Mouse (Mus musculus): ENCODE measurements around the gene Piezo1.
"Not testable (repeated sequence)": the region's sequence is repeated elsewhere in the genome, so short reads cannot be mapped to it uniquely, and the experiment has no call there.

The Piezo1 gene

DNA sequence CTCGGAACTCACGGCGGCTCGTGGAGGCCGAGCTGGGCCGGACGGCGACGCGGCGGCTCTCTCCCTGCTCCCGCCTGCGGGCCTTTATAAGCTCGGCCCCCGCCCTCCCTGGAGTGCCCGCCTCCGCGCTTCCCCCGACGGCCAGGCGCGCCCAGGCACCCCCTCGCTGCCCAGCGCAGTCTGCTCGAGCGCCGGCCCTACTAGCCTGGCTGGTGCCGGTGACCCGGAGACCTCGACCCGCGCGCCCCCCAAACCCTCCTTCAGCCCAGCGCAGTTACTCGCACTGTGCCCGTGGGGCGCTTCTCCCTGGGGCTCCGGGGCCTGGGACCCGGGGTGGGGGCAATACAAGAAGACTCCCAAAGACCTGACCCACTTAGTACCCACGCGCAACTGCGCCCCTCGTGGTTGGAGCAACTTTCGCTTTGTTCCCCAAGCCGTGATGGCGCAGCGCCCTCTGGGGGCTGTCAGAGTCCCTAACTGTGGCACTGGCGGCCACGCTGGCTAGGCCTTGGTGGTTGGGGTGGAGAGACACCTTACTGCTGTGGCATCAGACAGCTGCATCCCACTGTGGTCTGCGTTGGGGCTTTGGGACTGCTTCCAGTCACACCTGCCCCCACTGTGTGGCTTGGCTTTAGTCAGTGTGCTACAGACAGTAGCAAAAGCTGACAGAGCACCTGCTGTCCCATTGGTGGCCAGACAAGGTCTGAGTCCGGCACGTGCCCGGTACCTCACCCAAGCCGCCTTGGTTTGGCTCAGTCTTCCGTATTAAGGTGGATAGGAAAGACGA, at the start of gene Piezo1:
Gene Piezo1 (minus strand): TSS at position 65 of the 787 bp plus-strand sequence.
- DNase-seq (ENCODE audit: low spot score in 2 of 2), result peak in 1 of 2 experiments; percentile 82

DNA sequence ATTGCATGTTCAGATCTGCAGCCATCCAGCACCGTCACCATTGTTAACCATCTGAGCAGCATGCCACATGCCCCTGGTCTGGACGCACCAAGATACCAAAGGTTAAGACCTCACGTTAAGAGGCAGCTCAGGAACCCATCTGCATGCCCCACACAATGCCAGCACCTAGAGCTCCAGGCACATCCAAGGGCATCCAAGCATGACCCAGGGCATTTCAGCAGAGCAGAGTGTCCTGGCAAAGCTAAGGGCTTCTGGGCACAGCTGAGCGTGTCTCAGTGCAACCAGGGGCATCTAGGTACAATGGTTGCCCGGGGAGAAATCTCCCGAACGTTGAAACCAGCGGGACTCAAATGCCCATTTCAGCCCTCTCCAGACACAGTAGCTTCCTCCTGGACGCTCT, 49.5 kb upstream of the Piezo1 start:
- no peak for DNase-seq (ENCODE audit: low spot score in 2 of 2)

GRCm38 (mm10) chr8:122596031-122596430, 44.9 kb upstream of the Piezo1 start:
- no peak for DNase-seq (ENCODE audit: low spot score in 2 of 2)

DNA sequence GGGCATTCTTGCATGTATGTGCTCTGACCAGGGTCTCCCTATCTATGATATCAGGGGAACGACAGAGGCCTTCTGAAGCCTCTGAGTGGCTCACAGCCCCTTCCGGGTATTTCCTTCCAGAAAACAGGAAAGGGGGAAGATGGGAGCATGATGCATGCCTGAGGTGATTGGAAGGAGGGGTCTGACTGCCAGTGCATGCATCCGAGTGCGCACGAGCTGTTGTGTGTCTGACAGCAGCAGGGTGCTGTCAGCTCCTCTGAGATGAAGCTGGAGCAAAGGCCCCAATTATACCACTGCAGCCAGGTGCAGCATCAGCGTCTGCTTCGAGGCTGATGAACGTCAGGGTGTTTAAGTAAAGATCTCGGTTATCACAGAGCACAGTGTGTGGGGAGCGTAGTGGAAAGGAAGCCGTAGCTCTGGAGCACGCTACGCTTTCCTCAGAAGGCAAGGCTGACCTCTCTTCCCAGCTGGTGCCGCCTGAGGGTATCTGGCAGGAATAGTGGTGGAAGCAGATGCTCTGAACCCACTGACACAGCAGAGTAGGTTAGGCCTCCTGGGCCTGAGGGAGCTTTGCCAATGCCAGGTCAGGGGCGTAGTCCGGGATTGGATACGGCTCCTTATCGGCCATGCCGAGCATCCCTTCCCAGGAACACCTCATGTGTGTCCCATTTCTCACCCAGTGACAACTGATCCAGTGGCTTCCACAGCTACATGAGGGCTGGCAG, 42.8 kb upstream of the Piezo1 start:
- DNase-seq (ENCODE audit: low spot score in 2 of 2), result no peak

DNA sequence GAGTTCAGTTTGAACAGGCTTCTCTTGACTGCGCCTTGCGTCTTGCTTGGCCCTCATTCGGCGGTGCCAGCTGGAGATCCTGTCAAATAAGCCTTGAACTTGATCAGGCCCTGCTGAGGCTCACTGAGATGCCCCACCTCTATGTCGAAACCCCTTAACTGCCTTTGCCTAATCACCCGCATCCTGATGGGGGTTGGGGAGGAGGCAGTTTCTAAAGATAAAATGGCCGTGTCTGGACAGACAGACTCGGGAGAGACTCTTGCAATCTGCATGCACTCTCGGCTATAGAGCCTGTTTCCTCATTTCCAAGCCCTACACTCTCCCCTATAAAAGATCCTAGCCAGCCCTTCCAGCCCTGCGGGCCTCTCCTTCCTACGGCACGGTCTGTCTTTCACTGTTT, 42.1 kb upstream of the Piezo1 start:
- no peak for DNase-seq (ENCODE audit: low spot score in 2 of 2)

DNA sequence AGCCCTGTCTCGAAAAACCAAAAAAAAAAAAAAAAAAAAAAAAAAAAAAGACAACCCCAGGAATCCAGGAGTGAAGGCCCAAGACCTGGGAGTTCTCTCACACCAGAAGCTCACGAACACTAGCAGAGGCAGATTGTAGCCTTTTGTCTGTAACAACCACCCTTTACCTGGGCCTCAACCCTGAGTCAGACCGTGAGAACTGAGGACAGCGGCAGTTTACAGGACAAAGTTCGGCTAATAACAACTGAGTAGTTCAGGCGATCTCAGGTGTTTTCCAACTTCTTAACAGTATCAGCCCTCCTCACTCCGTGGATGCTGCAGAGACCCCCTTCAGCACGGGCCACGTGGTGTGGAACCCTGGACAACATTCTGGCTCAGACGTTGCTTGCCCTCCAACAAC, 35.6 kb upstream of the Piezo1 start:
- no peak for DNase-seq (ENCODE audit: low spot score in 2 of 2)

DNA sequence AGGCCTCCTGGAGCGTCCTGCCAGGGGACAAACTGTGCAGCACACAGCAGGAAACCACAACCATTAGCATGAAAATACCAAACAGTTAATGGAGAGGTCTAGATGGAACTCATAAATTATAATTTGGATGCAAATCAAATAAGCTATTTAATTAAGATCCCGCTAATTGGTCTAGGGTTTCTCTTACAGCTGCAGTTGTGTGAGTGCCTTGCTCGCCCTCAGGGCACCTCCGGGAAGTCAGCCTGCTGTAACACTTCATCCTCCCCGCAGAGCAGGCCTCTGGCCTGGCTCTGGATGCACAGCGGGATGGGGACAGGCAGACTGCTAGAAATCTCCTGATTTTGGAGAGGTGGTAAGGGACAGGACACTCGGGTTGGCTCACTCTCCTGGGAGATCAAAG, 35.0 kb upstream of the Piezo1 start:
- DNase-seq (ENCODE audit: low spot score in 2 of 2), result no peak

DNA sequence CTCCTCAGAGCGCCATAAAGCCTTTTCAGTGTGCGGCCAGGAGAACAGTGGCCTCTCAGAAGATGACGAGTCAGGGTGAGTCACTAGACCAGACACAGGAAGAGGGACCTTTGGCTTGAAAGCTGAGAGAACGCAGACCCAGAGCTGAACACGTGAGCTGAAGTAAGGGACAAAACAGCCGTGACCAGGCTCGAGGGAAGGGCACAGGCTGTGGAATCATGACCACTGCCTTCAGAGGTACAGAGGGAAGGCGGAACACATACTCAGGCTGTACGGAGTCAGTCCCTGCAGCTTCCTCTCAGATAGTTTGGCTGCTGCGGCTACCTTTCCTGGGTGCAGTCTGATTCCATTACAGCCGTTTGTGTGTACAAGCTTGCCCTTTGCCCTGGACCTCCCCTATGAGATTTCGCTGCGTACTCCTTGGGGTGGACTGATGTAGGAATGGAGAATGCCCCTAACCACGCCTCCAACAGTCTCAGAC, 34.3 kb upstream of the Piezo1 start:
- no peak for DNase-seq (ENCODE audit: low spot score in 2 of 2)

- no peak for DNase-seq (ENCODE audit: low spot score in 2 of 2)
These were observed 33.9 kb upstream of the Piezo1 start for GRCm38 (mm10) chr8:122584981-122585380.

- no peak for DNase-seq (ENCODE audit: low spot score in 2 of 2)
These were observed 29.8 kb upstream of the Piezo1 start for GRCm38 (mm10) chr8:122580926-122581325.

- DNase-seq (ENCODE audit: low spot score in 2 of 2), result no peak
These were observed 28.1 kb upstream of the Piezo1 start for GRCm38 (mm10) chr8:122579196-122579595.

GRCm38 (mm10) chr8:122577116-122577515, 26.0 kb upstream of the Piezo1 start:
- no peak for DNase-seq (ENCODE audit: low spot score in 2 of 2)

GRCm38 (mm10) chr8:122576648-122577022, 25.5 kb upstream of the Piezo1 start, which contains the start of gene Aprt:
Aprt (minus strand) TSS chr8:122576909.
- DNase-seq (ENCODE audit: low spot score in 2 of 2), result peak; percentile 90 to 92

DNA sequence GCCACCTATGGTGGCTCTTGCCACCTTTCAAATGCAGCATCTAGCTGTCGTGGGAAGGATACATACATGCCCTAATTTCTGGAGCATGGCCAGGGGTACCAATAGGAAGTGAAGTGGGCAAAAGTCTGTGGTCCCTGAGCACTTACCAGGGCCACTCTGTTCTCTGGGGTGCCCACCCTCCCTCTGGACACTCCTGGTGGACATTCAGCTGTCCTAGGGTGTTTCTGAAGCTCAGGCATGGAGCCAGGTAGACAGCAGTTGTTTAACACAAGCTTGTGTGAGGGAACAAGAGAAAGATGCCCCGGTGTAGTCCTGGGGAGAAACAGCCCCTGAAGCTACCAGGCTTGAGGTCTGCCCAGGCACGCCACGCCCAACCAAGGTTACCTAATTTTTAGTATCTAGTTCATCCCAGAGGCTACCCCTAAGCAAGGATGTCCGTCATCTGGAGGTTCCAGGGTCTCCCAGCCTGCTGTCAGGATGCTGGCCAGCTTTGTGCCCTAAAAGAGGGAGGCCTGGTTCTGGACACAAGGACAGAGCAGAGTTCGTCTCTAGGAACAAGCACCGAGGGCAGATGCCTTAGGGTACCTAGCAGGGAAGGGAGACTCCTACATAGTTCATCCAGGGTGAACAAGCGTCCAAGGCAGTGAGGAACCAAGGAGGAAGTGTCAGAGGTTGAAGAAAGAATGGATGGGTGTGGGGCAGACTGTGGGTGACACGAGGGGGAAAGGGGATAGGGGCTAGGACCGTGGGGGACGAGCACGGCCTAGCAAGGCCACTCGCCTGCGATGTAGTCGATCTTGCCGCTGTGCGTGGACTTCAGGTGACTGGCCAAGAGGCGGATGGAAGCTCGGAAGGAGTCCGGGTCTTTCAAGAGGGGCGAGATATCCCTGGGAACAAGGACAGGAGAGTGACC, 24.9 kb upstream of the Piezo1 start:
- no peak for DNase-seq (ENCODE audit: low spot score in 2 of 2)

DNA sequence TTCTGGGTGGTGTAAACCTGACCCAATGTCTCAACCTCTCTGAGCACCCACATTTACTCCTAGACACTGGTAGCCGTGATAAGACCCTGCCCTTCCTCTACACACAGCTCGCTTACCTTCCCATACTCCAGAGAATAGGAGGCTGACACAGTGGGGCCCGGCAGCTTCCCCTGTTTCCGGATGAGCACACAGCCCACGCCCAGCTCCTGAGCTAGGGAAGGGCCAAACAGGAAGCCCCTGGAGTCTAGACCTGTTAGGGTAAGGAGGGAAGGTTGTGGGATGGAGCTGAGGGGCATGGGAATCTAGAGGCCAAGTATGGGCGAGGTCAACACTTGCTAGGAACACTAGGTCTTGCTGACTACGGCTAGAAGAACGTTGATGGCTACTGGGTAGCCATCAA, 24.2 kb upstream of the Piezo1 start:
- DNase-seq (ENCODE audit: low spot score in 2 of 2), result no peak

GRCm38 (mm10) chr8:122574667-122575251, 23.6 kb upstream of the Piezo1 start:
- no peak for DNase-seq (ENCODE audit: low spot score in 2 of 2)

GRCm38 (mm10) chr8:122574264-122574663, 23.1 kb upstream of the Piezo1 start:
- DNase-seq (ENCODE audit: low spot score in 2 of 2), result no peak

- no peak for DNase-seq (ENCODE audit: low spot score in 2 of 2)
These were observed 22.4 kb upstream of the Piezo1 start for GRCm38 (mm10) chr8:122573577-122573976.

- not testable (repeated sequence) for DNase-seq (ENCODE audit: low spot score in 2 of 2)
These were observed 22.0 kb upstream of the Piezo1 start for GRCm38 (mm10) chr8:122573176-122573575.

DNA sequence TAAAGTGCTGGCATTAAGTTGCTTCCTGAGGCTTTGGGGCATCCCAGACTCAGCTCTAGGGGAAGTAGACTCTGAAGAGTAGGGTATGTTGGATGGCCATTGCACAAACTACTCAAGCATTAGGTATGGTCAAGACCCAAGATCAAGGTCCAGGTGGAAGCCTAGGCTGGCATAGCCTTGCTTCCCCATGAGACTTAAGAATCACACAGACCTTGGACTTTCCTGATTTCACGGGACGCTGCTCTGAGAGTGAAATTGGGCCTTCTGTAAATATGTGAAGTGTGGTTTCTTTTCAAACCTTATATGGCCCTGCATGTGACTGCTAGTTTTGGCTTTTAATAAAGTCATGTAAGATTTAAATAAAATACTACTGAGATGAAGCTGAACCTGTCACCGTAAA, 21.6 kb upstream of the Piezo1 start:
- no peak for DNase-seq (ENCODE audit: low spot score in 2 of 2)

DNA sequence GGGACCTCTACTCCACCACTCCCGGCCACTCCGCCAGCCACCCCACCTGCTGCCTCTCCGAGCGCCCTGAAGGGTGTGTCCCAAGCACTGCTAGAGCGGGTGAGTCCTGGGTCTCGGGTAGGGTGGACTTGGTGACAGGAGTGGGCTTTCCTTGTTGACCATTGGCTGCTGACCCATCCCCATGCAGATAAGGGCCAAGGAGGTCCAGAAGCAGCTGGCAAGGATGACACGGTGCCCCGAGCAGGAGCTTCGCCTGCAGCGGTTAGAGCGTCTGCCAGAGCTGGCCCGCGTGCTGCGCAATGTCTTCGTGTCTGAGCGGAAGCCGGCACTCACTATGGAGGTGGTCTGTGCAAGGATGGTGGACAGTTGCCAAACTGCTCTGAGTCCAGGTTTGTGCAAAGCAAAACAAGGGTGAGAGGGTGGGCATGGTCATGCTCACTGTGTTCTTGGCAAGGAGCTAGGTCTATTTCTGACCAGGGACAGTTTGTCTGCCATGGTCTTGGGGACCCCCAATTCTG, 20.7 kb upstream of the Piezo1 start:
- DNase-seq (ENCODE audit: low spot score in 2 of 2), result no peak

Data from frontal cortex, postnatal 10 days (tissue).